Mouse (Mus musculus): ENCODE measurements at regions not wholly inside any gene's neighbourhood (a gene's known extent, or its start where the extent isn't known, plus 50 kb on each side); places are given as distances from the start of the nearest gene placed in this dataset.

GRCm38 (mm10) chr13:25978648-25979047 is 708.3 kb upstream of the Nrsn1 start:
- TF ChIP-seq CTCF (IDR thresholded peaks at IDR 0.05; ENCODE audit: low read depth) (no peak), EP300 (IDR thresholded peaks at IDR 0.05; ENCODE audit: low read depth) (no peak)

Measured in heart, postnatal 0 days (tissue).